Mouse (Mus musculus): ENCODE results near the gene Ptpn6.
"Not testable (repeated sequence)": the region's sequence is repeated elsewhere in the genome, so short reads cannot be mapped to it uniquely, and the experiment has no call there.

Gene Ptpn6

DNA sequence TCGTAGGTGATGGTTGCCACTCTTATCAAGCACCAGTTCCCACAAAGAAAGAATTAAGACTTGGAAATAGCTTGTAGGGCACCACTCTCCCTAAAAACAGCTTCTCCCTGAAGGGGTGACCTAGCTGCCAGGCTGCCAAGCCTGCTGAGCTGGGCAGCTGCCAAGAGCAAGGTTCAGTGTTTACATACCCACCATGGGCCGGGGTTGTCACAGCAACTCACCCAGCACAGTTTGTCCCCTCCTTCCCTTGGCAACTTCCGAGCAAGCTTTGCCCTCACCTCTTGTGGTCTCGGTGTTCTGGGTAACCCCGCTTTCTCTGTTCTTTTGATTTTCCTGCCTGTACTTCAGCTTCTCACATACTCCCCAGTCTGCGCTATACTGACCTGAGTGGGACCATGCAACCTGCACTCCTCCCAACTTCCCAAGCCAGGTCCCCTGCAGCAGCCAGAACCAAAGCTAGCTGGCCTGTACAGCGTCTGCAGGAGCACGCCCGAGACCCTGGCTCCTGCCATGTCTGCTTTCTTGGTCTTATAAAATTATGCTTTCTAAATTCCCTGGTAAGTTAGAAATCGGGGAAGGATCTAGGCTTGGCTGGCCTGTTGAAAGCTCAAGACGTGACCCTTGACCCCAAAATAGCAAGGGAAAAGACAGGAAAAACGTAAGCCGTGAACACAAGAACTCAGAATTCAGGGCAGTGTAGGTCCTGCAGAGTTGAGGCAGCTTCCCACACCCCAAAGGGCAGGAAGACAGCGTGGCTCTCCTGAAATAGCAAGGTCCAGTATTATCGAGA, 44.2 kb downstream of the Ptpn6 start:
- no peak for DNase-seq

DNA sequence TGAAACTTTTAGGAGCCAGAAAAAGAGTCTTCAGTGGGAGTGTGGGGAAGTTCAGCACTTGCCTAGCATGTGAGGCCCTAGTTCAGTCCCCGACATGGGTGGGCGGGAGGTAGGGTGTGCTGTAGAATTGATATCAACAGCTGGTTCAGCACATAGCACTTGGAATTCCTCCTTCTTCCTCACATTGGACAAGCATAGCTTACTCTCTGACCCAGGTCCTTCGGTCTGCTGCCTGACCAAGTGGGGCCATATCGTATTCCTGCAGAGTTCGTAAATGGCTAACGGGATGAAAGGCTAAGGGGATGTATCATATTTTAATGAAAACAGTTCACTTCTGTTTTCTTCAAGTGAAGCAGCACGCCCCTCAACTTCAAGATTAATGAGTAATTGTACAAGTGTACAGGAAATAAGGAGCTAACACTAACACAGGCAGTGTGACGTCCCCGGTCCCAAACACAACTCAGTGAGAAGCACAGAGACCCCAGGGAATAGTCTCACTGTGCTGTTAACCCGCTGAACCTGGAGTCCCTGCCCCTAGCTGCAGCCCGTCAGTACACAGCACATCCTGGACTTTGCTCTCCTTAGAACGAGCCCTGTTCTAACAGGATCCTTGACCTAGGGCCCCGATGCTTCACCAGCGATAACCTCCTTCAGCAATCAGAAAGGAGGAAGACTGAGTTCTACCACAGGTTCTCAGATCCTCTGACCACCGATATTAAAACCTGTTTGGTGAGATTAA, 45.1 kb downstream of the Ptpn6 start:
- DNase-seq: no peak

DNA sequence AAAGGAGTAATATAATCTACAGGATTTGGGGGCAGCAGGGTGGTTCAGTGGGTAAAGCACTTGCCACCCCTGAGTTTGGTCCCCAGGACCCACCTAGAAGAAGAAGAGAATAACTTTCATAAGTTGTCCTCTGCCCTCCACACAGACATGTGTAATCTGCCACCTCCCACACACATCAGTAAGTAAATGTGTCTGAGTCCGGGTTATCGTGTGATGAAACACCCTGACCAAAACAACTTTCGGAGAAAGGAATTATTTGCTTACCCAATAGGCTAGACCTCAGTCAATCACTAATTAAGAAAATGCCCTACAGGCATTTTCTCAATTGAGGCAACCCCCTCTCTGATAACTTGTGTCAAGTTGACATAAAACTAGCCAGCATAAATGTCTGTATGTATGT, 48.0 kb downstream of the Ptpn6 start:
- DNase-seq: no peak

DNA sequence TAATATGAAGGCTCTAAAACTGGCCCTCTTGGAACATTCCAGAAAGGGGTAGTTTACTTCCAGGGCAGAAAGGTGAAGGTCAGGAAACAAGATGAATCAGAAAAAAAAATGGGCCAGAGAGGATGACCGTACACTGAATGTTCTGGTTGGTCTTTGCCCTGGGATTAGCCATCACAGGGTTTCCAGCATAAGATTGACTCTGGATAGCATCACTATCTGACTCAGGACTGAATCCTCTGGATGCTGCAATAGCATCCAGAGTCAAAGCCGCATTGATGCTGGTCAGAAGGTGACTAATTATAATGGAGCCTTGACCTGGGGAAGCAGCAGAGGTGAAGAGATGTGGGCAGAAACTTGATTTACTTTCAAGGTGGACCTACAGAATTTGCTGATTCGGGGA, 49.5 kb downstream of the Ptpn6 start:
- no peak for DNase-seq

DNA sequence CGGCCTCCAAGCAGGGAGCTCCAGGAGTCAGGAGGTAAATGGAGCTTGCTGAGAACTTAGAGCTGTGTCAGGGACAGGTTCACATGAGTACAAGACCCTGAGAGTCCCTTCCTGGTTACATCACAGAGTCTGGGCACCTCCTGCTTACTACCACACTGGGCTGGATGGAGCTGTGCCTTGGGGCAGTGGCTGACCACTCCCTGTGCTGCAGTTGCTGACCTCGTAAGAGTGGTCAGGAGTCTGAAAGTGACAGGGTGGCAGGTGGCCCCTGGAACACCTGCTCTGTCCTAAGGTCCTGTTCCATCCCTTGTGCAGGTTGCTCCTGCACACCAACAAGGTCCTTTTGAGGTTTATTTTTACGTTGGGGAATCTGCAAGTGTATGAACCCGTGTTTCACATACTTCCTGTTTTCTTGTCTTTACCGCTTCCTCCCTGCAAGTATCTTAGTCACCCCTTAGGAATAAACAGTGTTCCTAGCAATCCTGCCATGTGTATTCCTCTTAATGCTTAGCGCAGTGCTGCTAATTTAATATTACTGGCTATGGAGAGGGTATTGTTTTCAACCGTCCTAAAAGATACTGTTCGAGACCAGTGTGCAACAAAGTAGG, 50.3 kb downstream of the Ptpn6 start:
- DNase-seq: no peak

DNA sequence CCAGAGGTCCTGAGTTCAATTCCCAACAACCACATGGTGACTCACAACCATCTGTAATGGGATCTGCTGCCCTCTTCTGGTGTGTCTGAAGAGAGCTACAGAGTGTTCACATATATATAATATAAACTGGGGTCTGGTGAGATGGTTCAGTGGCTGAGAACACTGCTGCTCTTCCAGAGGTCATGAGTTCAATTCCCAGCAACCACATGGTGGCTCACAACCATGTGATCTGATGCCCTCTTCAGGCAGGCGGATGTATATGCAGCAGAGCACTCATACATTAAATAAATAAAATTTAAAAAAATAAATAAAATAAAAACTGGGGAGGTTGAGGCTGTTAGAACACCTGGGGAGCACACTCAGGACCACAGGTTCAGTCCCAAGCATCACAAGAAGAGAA, 51.9 kb downstream of the Ptpn6 start:
- DNase-seq: not testable (repeated sequence)

DNA sequence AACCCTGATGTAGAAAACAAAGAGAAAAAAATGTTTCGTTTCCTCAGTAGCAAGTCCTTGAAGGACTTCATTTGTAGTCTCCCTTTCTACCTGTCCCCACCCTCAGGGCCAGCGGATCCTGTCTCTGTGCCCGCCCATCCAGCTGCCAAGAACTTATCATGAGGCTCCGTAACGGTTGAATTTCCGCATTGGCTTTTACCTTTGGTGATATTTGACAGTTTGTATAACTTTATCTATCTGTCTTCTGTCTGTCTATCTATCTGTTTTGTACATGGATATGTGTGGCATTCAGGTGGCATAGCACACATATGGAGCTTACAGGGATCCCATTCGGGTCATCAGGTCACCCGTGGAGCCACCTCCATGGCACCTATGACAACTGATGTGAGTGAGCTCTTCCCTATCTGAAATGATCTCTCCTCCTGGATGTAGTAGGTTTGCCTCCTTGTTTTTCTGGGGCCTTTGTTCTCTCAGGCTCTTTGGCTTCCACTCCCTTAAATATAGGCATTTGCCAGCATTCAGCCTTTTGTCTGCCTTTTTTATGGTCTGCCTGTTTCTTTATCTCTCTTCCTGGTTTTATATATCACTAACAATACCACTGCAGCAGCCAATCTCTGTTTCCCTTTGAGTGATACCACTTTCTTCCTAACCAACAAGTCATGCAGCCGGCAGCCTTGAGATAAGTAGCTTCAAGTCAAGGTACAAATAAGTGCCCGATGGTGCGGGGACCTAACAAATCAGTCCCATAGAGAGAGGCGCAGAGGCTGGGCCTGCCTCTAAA, 52.7 kb downstream of the Ptpn6 start:
- no peak for DNase-seq

DNA sequence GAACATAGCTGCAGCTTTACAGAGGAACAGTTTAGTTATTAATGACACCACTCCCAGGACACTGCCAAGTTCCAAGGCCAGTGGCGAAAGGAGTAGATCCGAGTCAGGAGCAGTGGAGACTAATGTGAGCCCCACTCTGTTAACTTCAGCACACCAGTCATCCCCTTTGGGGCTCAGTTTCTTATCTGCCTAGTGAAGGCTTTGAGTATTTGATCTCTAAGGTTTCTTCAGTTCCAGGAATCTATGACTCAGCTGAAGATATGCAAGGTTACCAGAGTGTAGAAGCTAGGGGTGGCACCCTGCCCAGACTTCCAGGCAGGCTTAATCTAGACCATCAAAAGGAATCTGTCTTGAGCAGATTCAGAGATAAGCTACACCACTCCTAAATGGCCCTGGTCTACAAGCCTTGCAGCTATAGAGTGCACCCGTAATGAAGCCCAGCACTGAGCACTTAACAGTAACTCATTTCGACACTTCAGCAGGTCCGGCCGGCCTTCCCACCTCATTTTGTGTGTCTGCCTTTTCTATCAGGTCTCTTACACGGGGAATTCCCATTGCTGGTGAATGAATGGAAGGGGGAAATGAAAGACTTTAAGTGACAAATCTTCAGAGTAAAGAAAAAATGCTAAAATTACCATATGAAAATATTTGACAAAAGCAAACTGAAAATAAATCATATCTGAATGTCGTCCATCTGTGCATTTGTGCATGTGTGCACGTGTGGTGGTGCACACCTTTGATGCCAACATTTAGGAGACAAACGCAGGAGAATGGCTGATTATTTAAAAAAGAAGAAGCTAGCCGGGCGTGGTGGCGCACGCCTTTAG, 54.7 kb downstream of the Ptpn6 start:
- no peak for DNase-seq

DNA sequence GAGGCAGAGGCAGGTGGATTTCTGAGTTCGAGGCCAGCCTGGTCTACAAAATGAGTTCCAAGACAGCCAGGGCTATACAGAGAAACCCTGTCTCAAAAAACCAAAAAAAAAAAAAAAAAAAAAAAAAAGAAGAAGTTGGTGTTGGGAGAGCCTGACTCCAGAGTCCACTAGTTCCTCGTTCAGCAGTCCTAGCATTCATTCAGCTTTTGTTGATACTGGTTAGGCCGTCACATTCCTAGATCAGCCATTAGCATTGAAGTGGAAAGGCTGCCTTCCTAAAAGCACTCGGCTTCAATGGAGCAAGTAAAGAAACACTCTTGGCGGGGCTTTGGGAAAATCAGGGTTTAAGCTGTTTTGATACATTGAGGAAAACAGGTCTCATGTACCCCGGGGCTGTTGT, 56.2 kb downstream of the Ptpn6 start:
- not testable (repeated sequence) for DNase-seq

DNA sequence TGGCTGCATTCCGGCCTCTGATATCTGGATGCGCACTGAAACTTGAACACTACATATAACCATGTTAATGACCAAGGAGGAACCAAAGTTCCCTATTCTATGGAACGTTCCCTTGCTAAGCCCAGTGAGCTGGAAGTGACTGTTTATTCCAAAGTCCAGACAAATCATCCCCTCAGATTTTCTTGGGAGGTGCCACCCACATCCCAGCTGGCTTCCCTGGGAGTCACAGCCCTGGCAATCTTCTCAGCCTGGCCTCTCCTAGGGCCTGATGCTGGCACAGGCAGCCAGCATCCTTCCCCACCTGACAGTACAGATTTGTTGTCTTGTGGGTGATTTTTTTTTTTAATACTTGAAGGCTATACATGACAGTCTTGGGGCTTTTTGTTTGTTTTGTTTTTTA, 59.0 kb downstream of the Ptpn6 start:
- no peak for DNase-seq

DNA sequence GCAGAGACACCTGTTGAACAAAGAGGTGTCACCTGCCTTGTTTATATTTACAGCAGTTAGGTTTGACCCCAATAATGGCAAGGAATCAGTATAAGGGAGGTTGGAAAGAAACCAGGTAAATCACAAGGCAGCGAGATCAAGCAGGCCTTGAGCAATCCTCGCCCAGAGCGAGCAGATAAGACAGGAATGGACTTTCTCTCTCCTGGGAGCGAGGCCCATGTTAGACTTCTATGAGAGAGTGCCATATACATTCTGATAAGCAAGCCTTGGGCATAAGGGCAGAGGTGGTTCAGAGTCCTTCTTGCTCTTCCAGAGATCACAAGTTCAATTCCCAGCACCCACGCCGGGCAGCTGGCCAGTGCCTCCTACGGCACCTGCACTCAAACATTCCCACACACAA, 59.7 kb downstream of the Ptpn6 start:
- no peak for DNase-seq

DNA sequence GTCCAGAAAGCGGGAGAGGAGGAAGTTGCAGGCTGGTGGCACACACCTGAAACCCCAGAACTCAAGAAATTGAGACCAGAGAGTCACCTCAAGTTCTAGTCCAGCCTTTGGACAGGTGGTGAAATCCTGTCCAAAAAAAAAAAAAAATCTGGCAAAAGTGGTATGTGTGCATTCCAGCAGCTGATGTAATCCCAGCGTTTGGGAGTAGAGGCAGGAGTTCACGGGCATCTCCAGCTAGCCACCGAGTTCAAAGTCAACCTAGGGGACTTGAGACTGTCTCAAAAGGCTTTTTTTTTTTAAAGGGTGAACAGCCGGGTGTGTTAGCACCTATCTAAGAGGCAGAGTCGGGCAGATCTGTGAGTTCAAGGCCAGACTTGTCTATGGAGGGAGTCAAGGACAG, 62.3 kb downstream of the Ptpn6 start:
- no peak for DNase-seq

DNA sequence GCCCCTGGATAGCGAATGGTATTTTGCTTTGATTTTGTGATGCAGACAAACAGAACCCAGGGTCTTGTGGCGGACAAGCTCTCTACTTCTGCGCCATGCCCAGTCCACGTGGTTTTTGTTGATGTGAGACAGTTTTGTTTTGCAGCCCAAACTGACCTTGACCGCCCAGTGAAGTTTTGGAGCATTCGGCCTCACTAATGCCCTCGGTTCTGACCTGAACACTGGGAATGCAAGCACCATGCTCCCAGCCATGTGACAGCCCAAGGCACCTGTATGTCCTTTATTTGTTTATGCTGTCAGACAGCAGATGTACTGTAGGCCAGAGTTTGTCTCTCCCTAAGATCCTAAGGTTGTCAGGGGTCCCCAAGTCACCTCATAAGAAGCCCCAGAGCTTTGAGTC, 63.9 kb downstream of the Ptpn6 start:
- DNase-seq: no peak

DNA sequence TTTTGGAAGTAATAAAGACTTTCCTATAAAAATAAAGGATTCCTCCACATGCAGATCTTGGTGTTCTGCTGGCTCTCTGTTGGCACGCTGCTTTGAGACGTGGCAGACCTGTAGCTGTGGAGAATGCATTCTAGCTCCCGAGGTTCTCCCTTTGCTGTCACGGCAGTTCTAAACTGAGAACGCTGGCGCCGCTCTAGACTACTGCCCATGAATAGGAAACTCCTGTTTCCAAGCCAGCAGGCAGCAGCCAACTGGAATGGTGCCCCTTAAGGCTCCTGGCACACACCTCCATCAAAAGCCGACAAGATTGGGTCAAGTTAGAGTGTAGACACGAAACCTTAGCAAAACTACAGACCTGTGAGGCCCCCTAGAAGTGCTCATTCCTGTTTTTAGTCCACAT, 64.9 kb downstream of the Ptpn6 start:
- no peak for DNase-seq

DNA sequence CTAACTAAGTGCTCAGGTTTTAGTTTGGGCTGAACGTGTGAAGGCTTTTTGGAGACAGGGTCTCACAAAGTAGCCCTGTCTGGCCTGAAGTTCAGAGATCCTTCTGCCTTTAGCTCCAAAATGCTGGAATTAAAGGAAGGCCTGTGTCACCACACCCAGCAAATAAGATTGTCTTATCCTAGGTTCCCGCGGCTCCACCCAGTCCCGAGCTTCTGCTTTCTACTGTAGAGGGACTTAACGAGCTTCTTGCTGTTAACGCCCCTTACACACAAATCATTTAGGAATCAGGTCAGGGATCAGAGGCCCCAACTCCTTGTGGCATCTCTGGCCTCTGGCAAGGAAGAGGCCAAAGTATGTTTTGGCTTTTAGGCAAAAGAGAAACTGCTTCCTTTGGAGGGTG, 66.4 kb downstream of the Ptpn6 start:
- no peak for DNase-seq

Data from spleen, adult 18-20 months (tissue).